Mouse (Mus musculus): ENCODE data around the gene Pld1. TPM values are rescaled to one million over a fixed set of nuclear protein-coding genes. Genes with fewer than 3 reads are reported as not detected.
"Not testable (repeated sequence)": the region's sequence is repeated elsewhere in the genome, so short reads cannot be mapped to it uniquely, and the experiment has no call there.

Gene Pld1
- total RNA-seq, 2 experiments from 2014 or later = 9.0 to 10.7 TPM

DNA sequence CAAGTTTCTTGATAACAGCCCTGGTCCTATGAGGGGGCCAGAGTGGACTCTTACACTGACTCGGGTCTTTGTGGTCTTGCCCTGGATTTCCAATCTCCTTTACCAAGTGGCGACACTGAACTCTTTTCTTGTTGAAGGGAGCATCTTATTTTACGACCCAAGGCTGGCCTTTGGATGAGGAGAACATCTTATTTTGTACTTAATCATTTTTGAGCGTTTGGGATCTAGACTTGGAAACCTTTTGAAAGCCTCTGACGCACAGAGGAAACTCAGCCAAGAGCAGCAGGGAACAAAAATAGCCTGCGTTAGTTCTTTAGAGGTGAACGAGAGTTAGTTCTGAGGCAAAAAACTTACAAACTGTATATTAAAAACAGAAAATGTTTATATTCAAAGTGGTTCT lies 4.5 kb downstream of the Pld1 start:
- DNase-seq = no peak

DNA sequence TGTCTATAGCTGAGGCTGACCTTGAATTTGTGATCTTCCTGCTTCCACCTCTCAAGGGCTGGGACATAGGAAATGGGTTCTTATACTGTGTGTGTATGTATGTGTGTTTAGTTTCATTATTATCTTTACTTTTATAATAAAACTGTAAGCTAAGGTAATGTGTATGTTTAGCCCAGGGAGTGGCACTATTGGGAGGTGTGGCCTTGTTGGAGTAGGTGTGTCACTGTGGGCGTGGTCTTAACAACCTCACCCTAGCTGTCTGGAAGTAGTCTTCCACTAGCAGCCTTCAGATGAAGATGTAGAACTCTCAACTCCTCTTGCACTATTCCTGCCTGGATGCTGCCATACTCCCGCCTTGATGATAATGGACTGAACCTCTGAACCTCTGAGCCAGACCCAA lies 6.9 kb downstream of the Pld1 start:
- DNase-seq = not testable (repeated sequence)

DNA sequence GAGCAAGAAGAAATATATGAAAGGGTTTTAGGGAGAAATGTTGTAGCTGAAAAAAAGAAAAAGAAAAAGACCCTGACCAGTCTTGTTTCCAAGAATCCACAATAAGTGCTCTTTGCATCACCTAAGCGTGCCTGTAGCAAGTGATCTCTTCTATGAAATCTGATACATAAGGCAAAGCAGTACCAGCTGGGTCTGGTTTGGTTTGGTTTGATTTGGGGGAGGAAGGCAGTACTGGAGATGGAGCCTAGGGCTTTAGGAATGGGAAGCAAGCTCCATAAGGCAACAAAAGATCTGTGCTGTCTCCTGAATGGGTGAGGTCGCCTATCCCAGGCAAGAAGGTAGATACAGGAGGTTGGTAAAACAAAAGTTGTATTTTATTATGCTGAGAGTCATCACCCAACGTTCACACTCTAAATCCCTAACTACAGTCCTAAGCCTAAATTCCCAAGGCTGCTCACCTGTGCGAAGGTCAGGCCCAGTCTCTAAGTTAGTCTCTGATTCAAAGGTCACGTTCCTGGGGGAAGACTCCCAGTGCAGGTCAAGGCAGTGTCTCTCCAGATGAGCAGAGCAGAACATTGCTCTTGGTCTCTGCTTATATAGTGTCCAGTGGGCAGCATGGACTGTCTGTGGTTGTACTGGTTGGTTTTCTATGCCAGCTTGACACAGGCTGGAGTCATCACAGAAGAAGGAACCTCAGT lies 10.8 kb downstream of the Pld1 start:
- DNase-seq = no peak

DNA sequence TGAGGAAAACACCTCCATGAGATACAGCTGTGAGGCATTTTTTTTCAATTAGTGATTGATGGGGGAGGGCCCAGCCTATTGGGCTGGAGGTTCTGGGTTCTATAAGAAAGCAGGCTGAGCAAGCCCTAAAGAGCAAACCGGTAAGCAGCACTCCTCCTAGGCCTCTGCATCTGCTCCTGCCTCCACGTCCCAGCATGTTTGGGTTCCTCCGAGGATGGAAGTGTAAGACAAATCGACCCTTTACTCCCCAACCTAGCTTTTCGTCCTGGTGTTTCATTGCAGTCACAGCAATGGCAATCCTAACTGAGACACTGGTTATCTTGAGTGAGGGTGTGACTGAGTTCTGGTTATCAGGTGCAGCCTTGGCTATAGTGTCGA lies 11.4 kb downstream of the Pld1 start:
- no peak for DNase-seq

DNA sequence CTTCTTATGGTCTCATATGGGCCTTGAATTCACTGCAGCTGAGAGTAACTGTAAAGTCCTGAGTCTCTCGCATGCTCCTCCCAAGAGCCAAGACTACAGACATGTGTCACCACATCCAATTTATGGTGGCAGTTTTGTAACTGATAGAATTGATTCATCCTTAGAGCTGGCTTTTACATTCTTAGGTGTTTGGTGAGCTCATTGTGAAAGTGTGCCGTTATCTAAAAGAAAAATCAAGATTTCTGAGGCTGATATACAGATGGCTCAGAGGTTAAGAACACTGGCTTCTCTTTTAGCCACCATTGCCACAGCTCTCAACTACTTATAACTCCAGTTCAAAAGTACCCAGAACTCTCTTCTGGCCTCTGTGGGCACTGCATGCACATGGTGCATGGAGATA lies 12.2 kb downstream of the Pld1 start:
- no peak for DNase-seq

DNA sequence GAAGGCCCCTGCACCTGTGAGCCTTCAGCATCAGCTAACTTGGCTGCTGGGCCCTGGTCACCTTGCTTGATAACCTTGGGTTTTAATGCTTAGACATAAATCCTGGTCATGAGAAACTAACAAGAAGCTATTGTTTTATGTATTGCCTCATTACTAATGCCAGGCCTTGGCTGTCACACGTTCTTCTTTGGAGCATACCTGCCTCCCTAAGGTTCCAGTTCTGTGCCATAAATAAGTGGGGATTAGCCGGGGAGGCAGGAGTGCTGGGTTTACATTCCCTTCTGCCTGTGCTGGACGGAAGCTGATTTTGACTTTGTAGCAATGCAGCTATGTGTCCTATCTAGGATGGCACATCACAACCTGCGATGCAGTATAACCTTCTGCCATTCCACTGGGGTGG lies 13.2 kb downstream of the Pld1 start:
- no peak for DNase-seq

DNA sequence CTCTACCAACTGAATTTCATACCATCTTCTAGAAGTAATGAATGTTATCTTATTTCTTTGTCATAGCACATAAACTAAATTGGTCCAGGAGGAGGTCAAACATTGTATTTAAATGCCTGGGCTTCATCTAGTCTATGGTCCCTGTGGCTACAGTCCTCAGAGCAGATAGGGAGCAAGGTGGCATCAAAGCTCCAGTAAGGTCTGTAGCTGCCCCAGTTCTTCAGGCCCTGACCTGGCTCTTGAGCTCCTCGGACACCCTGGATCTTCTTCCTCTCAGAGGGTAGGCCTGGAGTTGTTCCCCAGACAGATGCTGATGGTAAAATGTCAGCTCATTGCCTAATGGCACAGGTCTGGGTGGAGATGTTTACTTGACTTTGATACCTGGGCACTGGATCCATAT lies 17.5 kb downstream of the Pld1 start:
- DNase-seq = no peak

DNA sequence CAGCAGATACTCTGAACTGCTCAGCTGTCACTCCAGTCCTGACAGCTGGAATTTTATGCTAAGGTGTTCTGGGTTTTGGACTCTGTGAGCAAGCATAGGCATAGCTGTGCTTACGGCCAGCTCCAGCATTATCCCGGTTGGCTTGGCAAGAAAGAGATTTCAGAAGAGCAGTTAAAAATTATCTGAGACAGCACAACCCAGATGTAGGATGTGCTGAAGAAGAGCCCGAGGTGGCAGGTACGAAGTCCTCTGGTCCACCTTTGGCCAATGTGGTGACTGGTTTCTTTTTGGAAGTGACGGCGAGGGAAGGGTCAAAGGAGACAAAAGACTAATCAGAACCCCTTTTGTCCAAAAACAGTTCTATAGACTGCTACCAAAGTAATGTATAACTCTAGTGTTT lies 20.7 kb downstream of the Pld1 start:
- no peak for DNase-seq

DNA sequence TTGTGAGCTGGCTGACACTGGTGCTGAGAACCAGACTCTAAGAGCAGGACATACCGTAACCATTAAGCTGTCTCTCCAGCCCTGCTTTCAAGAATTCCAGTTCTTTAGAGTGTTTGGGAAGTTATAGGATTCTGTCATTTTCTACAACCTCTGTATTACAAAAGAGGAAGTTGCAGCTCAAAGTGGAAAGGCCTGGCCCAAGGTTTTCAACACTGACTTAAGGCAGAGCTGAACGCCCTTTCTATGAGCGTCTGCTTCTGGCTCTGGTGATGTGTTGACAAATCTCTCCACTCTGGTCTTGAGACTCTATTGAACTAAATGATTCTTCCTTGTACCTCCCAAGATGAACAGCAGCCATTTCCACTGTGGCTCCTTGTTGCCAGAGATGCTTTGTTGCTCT lies 22.7 kb downstream of the Pld1 start:
- DNase-seq = no peak

DNA sequence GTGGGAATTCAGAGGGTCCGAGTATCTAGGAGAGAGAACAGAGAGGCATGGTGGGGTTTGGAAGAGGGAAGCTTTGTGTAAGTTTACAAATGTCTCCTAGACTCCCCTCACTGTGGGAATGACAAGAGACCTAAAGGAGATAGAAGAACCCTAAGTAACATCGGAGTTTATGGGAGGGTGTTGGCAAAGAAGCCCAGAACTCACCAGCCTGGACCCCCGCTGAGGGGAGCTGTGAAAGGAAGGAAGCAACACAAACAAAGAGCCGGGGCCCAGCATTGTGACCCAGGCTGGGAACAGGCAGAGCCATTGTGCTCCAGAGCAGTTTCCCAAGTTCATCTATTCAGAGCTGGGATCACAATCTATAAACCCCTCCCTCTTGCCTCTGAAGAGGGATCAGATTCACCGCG lies 25.3 kb downstream of the Pld1 start:
- no peak for DNase-seq

DNA sequence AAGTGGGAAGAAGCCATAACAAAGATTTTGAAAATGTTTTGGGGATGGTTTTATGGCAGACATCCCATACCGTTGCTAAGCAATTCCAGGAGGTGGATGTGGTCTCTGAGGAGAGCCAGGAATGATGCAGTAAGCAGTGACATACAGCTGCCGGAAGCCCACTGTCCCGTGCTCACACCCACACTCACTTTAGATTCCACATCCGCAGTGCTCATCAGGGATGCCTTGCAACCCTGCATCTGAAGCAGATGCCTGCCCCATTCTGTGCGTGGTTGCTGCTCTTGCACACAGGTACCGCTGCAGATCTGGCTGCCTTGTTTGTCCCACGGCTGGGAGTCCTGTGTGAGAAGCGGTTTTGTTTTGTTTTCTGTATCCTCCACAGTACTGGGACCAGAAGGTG lies 30.2 kb downstream of the Pld1 start:
- DNase-seq = no peak

DNA sequence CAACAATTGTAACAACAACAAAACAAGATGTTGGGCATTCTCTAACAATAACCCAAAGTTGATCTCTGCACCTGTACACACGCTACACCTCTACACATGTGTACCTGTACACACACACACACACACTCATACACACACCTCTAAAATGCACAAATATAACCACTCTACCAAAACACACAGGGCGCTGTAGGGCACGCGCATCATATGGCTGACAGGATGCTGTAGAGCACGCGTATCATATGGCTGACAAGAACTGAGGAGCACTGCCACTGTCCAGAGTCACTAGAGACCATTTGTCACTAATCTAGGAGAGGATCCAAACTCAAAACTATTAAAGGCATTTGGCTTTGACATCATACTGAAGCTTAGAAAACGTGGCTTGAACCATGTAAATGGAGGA lies 35.4 kb downstream of the Pld1 start:
- DNase-seq = no peak

DNA sequence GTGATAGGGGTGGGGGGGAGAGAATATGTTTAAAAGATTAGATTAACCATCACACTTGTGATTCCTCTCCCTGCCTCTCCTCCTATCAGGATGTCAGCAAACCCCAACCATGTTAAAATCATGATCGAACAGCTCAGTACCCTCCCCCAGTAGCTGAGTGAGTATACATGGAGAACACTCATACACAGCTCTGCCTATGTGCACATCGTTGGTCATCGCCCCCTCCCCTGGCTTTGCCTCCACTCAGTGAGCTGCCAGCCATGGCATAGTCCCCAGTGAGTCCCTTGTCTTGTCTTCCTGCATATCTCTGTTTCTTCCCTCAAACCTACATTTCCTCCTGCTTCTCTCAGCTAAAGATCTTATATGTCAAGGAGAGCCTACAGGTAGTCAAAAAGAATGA lies 36.5 kb downstream of the Pld1 start:
- no peak for DNase-seq

DNA sequence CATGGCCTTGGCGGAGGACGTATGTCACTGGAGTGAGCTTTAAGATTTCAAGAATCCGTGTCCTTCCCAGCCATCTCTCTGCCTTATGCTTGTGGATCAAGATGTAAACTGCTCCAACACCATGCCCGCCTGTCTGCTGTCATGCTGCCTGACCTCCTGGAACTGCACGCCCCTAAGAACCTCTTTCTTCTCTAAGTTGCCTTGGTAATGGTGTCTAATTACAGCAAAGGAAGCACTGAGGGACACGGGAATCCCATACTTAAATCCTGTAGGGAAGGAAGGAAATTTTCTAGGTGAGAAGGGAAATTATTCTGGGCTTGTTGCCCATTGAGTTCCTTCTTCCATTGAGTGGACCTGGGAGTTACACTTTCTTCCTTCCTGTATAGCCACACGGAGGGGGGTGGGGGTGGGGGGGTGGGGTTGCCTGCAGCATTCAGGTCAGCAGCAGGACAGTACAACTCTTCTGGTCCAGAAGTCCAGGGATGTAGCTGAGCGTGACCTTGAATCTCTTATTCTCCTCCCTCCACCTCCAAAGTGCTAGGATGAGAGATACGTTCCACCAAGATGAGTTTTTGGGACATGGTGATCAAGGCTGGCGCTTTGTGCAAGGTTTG lies 38.5 kb downstream of the Pld1 start:
- DNase-seq = no peak

DNA sequence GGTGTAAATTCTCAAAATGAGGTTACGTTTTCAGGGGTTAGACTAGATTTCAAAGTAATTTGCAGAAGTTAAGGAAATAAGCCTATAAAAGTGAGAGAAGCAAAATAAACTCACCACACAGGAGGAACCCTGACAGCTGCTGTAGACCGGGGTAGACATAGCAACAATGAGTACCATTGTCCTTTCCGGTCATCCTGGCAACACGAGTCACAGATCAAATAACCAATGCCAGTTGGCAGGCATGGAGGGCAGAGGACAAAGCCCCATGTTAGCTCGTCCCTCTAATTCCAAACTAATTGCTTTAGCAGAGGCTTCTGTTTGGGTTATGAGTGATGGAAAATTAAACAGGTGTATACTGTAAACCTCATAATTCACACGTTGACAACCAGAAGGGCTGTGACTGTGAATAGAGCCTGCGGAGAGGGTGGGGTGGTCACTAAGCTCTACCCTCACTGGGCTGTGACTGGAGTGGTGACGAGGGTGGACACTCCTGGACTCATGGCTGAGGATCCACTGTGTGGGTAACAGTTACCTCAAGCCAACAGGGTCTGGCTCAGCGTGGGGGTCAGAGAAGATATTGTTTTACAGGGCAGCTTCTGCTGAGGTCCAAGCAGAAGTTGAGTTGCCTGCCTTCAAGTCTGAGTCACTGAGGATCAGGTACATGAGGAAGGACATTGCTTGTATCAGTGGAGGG lies 39.7 kb downstream of the Pld1 start:
- DNase-seq = no peak

DNA sequence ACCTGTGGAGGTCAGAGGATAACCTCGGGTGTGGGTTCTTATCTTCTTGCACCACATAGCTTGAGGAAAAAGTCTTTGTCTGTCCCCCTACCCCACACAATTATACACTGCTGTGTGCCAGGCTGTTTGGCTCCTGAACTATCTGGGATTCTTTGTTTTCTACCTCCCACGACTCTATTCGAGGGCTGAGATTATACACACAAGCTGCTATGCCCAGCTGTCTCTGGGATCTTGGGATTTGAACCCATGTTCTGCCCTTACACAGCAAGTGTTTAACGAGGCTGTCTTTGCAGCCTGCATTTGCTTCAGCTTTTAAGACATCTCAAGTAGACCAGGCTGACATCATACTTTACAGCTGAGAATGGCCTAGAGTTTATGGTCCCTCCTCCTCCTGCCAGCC lies 43.1 kb downstream of the Pld1 start:
- no peak for DNase-seq

DNA sequence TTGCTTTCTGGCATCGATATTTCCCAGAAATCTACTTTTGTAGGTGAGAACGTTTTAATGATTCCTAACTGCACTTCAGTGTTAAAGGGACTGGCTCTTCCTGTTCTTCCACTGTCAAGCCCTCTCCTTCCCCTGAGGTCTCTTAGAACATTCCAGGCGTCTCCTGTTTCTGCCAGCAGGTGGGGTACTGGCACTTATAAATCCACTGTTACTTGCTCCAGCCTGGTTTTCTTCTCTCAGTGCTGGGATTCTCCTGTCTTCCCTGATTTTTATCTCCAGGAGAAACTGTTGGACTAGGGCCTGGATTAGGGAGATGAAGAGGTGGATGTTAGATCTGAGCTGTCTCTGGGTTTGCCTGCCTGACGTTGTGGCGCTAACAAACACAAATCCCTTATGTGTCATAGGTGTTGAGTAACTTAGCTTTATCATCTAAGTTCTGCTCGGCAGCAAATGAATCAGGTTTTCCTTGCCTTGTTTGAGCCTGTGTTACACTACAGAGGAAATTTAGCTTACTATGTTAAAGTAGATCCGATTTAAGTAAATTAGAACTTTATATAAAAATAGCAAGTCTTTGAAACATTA lies 44.0 kb downstream of the Pld1 start:
- peak; percentile 50 for DNase-seq

DNA sequence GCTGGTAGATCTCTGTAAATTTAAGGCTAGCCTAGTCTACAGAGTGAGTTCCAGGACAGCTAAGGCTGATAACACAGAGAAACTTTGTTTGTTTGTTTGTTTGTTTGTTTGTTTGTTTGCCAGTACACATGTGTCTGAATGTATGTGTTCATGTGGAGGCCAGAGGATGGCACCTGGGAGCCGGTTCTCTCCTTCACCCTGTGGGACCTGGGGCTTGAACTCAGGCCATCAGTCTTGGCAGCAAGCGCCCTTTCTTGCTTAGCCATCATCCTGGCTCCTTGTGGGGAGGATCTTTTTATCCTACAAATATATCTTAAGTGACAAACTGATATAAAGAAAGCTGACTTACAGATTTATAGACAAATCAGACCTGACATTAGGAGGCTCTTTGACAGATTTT lies 44.8 kb downstream of the Pld1 start:
- DNase-seq = no peak

DNA sequence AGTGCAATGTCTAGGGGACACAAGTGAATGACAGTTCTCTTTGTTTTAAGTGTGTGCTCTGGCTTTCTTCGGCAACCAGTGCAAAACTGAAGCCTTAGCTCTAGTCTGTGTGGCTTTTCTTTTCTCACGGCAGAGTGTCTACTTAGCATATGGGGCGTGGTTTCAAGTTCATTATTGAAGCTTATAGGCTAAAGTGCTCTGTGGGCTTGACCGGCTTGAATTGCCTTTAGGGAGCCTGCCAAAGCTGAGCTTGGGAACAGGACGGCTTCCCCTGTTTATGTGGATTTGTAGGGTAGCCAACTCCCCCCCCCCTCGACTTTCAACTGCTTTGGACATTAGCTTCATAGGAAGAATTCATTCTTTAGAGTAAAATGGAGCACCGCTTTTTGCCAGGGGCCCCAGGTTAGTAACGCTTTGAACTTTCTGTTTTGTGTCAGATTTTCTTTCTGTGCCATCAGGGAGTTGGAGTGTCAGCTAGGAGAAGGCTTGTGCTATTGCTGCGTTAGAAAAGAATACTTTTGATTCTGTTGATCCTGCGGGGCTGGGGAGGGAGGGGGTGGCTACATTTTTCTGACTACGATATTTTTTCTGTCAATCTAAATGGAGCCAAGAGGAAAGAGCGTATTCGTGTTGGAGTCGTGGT lies 45.6 kb downstream of the Pld1 start:
- peak; percentile 60 for DNase-seq

DNA sequence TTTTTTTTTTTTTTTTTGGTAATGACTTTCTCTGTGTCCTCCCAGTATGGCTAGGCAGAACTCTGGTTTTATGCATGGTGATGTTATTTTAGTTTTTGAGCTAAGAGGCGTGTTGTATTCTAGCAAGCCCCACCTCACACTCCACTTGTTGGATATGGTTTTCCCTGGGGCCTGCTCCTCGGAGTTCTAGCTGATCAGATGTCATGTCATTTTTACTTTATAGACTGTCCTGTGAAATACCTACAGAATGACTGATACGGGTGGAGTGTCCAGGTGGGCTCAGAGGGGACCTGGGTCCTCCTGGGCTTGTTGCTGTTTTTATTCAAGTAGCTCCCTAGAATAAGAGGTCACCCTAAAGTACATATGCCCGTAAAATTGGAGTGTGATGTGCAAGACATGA lies 46.1 kb downstream of the Pld1 start:
- no peak for DNase-seq

DNA sequence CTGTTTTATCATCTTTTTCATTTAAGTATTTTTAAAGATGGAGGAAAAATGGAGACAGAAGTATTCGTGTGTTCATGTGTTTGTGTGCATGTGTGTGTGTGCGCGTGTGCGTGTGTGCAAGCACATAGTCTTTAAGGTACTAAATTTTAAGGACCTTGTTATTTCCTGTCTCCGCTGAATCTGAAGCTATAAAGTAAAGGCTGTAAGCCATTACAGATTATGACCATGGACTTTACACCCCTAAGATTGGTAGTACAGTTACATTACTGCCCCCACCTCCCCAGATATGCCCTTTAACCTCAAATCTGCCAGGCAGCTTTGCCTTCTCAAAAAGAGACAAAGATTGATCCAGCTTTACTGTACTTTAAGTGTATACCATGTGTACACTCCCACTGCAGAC lies 46.8 kb downstream of the Pld1 start:
- no peak for DNase-seq

DNA sequence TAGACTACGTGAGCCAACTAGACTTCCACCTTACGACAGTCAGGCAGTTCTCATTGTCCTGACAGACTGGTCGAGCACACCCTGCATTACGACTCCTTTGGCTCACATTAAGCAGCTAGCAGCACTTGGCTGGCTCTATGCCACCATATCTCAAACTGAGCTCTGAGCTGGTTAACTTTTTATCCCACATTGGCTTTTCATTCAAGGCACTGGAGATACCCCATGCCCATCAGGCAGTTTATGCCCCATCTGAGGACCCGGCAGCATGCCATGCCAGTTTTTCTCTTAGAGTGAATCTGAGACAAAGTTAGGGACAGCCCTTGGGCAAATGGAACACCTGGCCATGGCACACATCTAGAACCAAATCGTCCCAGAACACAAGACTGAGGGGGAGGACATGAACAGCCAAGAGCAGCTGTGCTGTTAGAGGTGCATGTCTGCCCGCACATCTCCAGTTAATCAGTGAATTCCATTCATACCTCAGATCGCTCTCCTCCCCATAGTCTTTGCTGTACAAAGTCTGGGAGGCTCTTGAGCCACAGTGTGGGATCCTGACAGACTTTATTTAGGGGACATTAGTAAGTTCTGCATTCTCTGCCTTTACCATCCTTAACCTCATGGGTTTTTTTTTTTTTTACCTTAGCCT lies 49.5 kb downstream of the Pld1 start:
- no peak for DNase-seq

Measured in gastrocnemius, postnatal 10 days (tissue).